Mouse (Mus musculus) limb, embryonic 15.5 days (tissue): ENCODE results near the gene Aldh1l2. TPM values are rescaled to one million over a fixed set of nuclear protein-coding genes. Genes with fewer than 3 reads are reported as not detected.

Experiments used
- ATAC-seq: fragments of 200-750 bp; cut with Nextera tagmentation; 2 replicates; pipeline ENCODE4 v1.8.0; 2017; ENCODE audit warnings: low read depth, moderate TSS enrichment; ENCODE audit not compliant: insufficient number of reproducible peaks, low FRiP score, low TSS enrichment
- H3K27ac ChIP-seq: fragments of 300-500 bp; sonication (generic); 2 replicates; pipeline ENCODE4 v1.5.1; 2015; ENCODE audit warnings: moderate library complexity, mild to moderate bottlenecking, inconsistent platforms
- H3K27me3 ChIP-seq: fragments of 300-500 bp; sonication (generic); 2 replicates; pipeline ENCODE4 v1.6.1; 2015; ENCODE audit warnings: inconsistent platforms
- H3K36me3 ChIP-seq: fragments of 300-500 bp; sonication (generic); 2 replicates; pipeline ENCODE4 v1.6.1; 2015; ENCODE audit warnings: inconsistent platforms
- H3K4me1 ChIP-seq: fragments of 300-500 bp; sonication (generic); 2 replicates; pipeline ENCODE4 v1.6.1; 2015; ENCODE audit warnings: inconsistent platforms
- H3K4me2 ChIP-seq: fragments of 300-500 bp; sonication (generic); 2 replicates; pipeline ENCODE4 v1.6.1; 2015; ENCODE audit warnings: mild to moderate bottlenecking, inconsistent platforms
- H3K4me3 ChIP-seq: fragments of 300-500 bp; sonication (generic); 2 replicates; pipeline ENCODE4 v1.5.1; 2015; ENCODE audit warnings: mild to moderate bottlenecking, inconsistent platforms
- H3K9ac ChIP-seq: fragments of 300-500 bp; sonication (generic); 2 replicates; pipeline ENCODE4 v1.6.1; 2015; ENCODE audit warnings: inconsistent platforms
- H3K9me3 ChIP-seq: fragments of 300-500 bp; sonication (generic); 2 replicates; pipeline ENCODE4 v1.6.1; 2016; ENCODE audit warnings: inconsistent platforms
- WGBS: fragments of 180-500 bp; shearing (Covaris S2); methylation state at CpG from one replicate; pipeline ENCODE4 v1.1.7; 2015; 5-methylcytosine and 5-hydroxymethylcytosine counted together
- polyA plus RNA-seq: library from polyadenylated mRNA; unstranded; fragments of >200 nt; fragmentation: Nextera tagmentation; extraction: Ambion mirVana; gene quantifications from 2 replicates; pipeline ENCODE4 v1.2.1, GENCODE M21; 2015

The Aldh1l2 gene
- 5.2 and 7.2 TPM in 2 replicates for polyA plus RNA-seq

DNA sequence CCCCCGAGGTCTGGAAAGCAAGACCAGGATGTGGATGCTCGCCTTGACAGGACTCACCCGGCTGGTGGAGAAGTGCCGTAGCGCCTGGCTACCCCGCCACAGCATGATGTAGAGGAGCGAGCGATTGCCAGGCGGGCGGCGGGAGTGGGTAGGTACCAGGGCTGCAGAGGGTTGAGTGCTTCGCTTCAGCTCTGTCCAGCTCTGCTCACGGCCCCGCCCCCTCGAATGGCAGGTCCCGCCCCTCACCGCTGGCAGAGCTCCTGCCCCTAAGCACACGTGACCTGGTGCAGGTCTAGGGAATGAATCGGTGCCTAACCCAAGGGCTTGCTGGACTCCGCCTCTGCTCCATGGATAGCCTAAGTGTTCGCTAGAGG lies at the start of gene Aldh1l2:
Aldh1l2 (minus strand) TSS at position 231 of the 374 bp plus-strand sequence.
- H3K27me3 ChIP-seq, result peaks cover 9% of the 10 kb centered on the region; the same call in 1 of the 2 replicates
- H3K4me3 ChIP-seq, result peak within 1 kb of the TSS; percentile 49
- peaks cover 16% of the 10 kb centered on the region for H3K4me1 ChIP-seq
- no peaks in the 10 kb centered on the region for H3K36me3 ChIP-seq
- WGBS, result under 1% methylated on average over 21 of the region's 21 CpGs
- peak within 1 kb of the TSS; percentile 42 for H3K9ac ChIP-seq
- no peaks in the 10 kb centered on the region for H3K9me3 ChIP-seq
- peak within 1 kb of the TSS; percentile 95 for H3K4me2 ChIP-seq
- peak within 1 kb of the TSS; percentile 24; the same call in 1 of the 2 replicates for H3K27ac ChIP-seq
- ATAC-seq, result peak; percentile 81

GRCm38 (mm10) chr10:83565449-83566441 lies 31.8 kb upstream of the Aldh1l2 start:
- peaks cover 83% of the 10 kb centered on the region for H3K36me3 ChIP-seq
- H3K4me1 ChIP-seq, result no peaks in the 10 kb centered on the region
- no peak for ATAC-seq
- H3K27ac ChIP-seq, result no peak overlapping the region
- no peak overlapping the region for H3K4me3 ChIP-seq
- H3K27me3 ChIP-seq, result no peaks in the 10 kb centered on the region
- H3K9me3 ChIP-seq, result no peaks in the 10 kb centered on the region
- H3K9ac ChIP-seq, result no peak overlapping the region
- H3K4me2 ChIP-seq, result no peak overlapping the region
- WGBS, result 94% methylated on average over 7 of the region's 7 CpGs

- Histone ChIP-seq H3K36me3 (peaks cover 83% of the 10 kb centered on the region), H3K27ac (no peak overlapping the region)
- ATAC-seq, result no peak
Observed at GRCm38 (mm10) chr10:83563005-83563404, 29.1 kb upstream of the Aldh1l2 start.

DNA sequence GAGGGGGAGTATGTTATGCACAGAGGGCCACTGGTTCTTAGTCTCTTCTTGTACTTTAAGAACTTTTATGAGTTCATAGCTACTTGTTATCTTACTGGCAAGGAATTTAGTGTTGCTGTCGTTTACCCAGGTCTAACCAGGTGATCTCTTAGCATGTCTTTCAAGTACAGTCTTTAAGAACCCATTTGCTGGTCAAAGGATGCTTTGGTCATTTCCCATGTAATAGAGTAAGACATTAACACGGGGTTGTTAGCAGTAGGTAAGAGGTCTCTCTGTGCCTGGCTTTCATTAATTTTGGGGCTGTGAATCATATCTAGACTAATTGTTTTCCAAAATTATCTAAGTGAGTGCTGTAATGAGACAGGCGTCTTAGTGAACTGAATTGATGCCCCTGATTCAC lies 11.4 kb upstream of the Aldh1l2 start:
- WGBS, result 56% methylated on average over 3 of the region's 3 CpGs
- no peak for ATAC-seq
- peak overlapping the region; percentile 57; the same call in 1 of the 2 replicates for H3K4me2 ChIP-seq
- peaks cover 8% of the 10 kb centered on the region; the same call in 1 of the 2 replicates for H3K4me1 ChIP-seq
- no peak overlapping the region for H3K9ac ChIP-seq
- H3K27me3 ChIP-seq, result no peaks in the 10 kb centered on the region
- no peak overlapping the region for H3K27ac ChIP-seq
- peaks cover 18% of the 10 kb centered on the region for H3K36me3 ChIP-seq
- no peak overlapping the region for H3K4me3 ChIP-seq
- H3K9me3 ChIP-seq, result no peaks in the 10 kb centered on the region

More at GRCm38 (mm10) chr10:83563005-83563404, 29.1 kb upstream of the Aldh1l2 start:
- no peak overlapping the region for H3K4me2 ChIP-seq
- H3K4me3 ChIP-seq, result no peak overlapping the region
- H3K9ac ChIP-seq, result no peak overlapping the region
- H3K4me1 ChIP-seq, result no peaks in the 10 kb centered on the region
- H3K9me3 ChIP-seq, result no peaks in the 10 kb centered on the region
- no peaks in the 10 kb centered on the region for H3K27me3 ChIP-seq

DNA sequence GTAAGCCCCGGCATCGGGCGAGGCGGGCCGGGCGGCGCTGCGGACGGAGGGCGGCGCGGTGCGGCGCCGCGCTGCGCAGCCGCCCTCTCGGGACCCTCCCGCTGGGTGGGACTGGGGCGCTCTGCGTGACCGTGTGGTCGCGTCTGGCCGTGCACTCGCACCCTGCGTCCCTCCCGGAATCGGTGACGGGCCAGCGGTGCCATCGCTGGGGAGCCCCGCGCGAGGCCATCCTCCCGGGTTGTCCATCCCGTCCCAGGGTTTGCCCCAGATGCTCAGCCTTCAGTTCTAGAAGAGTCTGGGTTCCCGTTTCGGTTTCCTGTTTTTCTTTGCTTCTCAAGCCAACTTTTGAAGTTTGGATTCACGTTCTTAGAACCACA lies 10.2 kb upstream of the Aldh1l2 start:
- Histone ChIP-seq H3K27me3 (no peaks in the 10 kb centered on the region), H3K9ac (peak overlapping the region; percentile 85), H3K9me3 (no peaks in the 10 kb centered on the region), H3K4me2 (peak overlapping the region; percentile 57), H3K27ac (peak overlapping the region; percentile 92), H3K4me3 (peak overlapping the region; percentile 89), H3K36me3 (peaks cover 10% of the 10 kb centered on the region; the same call in 1 of the 2 replicates), H3K4me1 (peaks cover 8% of the 10 kb centered on the region; the same call in 1 of the 2 replicates)
- ATAC-seq, result peak; percentile 90
- WGBS, result under 1% methylated on average over 40 of the region's 41 CpGs

- WGBS, result 2% methylated on average over 49 of the region's 49 CpGs
- peak; percentile 97 for ATAC-seq
Observed at GRCm38 (mm10) chr10:83543439-83544102, 9.6 kb upstream of the Aldh1l2 start, which contains the start of gene Washc4. Gene Washc4, plus strand, starts transcription at chr10:83543752.

GRCm38 (mm10) chr10:83542241-83542640 lies 8.3 kb upstream of the Aldh1l2 start:
- no peaks in the 10 kb centered on the region for H3K27me3 ChIP-seq
- ATAC-seq, result no peak
- no peak overlapping the region for H3K4me2 ChIP-seq
- peaks cover 8% of the 10 kb centered on the region; the same call in 1 of the 2 replicates for H3K4me1 ChIP-seq
- H3K9me3 ChIP-seq, result no peaks in the 10 kb centered on the region
- H3K36me3 ChIP-seq, result no peaks in the 10 kb centered on the region
- WGBS, result 80% methylated on average over 7 of the region's 7 CpGs
- no peak overlapping the region for H3K27ac ChIP-seq
- H3K9ac ChIP-seq, result no peak overlapping the region
- no peak overlapping the region for H3K4me3 ChIP-seq

More at GRCm38 (mm10) chr10:83543439-83544102, 9.6 kb upstream of the Aldh1l2 start, which contains the start of gene Washc4:
- Histone ChIP-seq H3K4me3 (peak within 1 kb of the TSS; percentile 89), H3K4me1 (peaks cover 8% of the 10 kb centered on the region; the same call in 1 of the 2 replicates), H3K36me3 (peaks cover 10% of the 10 kb centered on the region; the same call in 1 of the 2 replicates), H3K27ac (peak within 1 kb of the TSS; percentile 92), H3K4me2 (peak within 1 kb of the TSS; percentile 57), H3K9me3 (no peaks in the 10 kb centered on the region), H3K27me3 (no peaks in the 10 kb centered on the region), H3K9ac (peak within 1 kb of the TSS; percentile 85)

DNA sequence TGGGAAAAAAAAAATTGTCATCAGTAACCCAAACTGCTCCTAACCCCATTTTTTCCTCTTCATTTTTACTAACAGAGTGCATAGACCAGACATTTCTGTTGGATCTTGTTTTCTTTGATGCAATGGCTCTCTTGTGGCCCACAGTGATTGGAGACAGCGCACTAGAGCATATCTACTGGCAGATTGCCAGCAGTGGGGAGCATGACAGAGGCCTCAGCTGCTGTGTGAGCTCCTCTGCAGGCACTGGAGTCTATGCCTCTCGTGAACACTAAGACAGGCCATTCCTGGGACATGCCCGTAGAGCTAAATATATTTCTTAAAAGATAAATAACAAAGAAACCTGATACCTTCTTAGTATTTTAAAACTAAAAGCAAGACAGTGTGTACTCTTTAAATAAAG lies 6.2 kb upstream of the Aldh1l2 start:
- Histone ChIP-seq H3K4me2 (no peak overlapping the region), H3K27ac (no peak overlapping the region), H3K4me3 (no peak overlapping the region), H3K9ac (no peak overlapping the region), H3K9me3 (no peaks in the 10 kb centered on the region), H3K36me3 (no peaks in the 10 kb centered on the region), H3K27me3 (no peaks in the 10 kb centered on the region), H3K4me1 (peaks cover 1% of the 10 kb centered on the region; the same call in 1 of the 2 replicates)
- ATAC-seq, result no peak
- 45% methylated on average over 3 of the region's 3 CpGs for WGBS

GRCm38 (mm10) chr10:83539311-83539980 lies 5.5 kb upstream of the Aldh1l2 start:
- ATAC-seq, result no peak
- no peaks in the 10 kb centered on the region for H3K4me1 ChIP-seq
- H3K36me3 ChIP-seq, result no peaks in the 10 kb centered on the region
- H3K27ac ChIP-seq, result no peak overlapping the region
- no peak overlapping the region for H3K4me2 ChIP-seq
- no peak overlapping the region for H3K4me3 ChIP-seq
- H3K9me3 ChIP-seq, result no peaks in the 10 kb centered on the region
- WGBS, result 81% methylated on average over 6 of the region's 6 CpGs
- H3K9ac ChIP-seq, result no peak overlapping the region
- H3K27me3 ChIP-seq, result no peaks in the 10 kb centered on the region

GRCm38 (mm10) chr10:83536436-83536835 lies 2.5 kb upstream of the Aldh1l2 start:
- Histone ChIP-seq H3K36me3 (no peaks in the 10 kb centered on the region), H3K9ac (no peak overlapping the region), H3K4me1 (peaks cover 16% of the 10 kb centered on the region), H3K27ac (no peak overlapping the region), H3K9me3 (no peaks in the 10 kb centered on the region), H3K4me2 (no peak overlapping the region), H3K4me3 (no peak overlapping the region), H3K27me3 (0 out of 2 replicates have a peak, but pooled peaks cover 9% of the 10 kb centered on the region)
- ATAC-seq, result no peak
- 7% methylated on average over 1 of the region's 1 CpGs for WGBS

GRCm38 (mm10) chr10:83533258-83533909 lies 556 bp downstream of the Aldh1l2 start:
- WGBS, result 2% methylated on average over 27 of the region's 27 CpGs
- H3K4me2 ChIP-seq, result peak overlapping the region; percentile 95
- peak overlapping the region; percentile 49 for H3K4me3 ChIP-seq
- no peaks in the 10 kb centered on the region for H3K9me3 ChIP-seq
- H3K27ac ChIP-seq, result peak overlapping the region; percentile 24; the same call in 1 of the 2 replicates
- ATAC-seq, result peak; percentile 50; the same call in 1 of the 2 replicates
- H3K4me1 ChIP-seq, result peaks cover 16% of the 10 kb centered on the region
- H3K27me3 ChIP-seq, result peaks cover 9% of the 10 kb centered on the region; the same call in 1 of the 2 replicates
- peak overlapping the region; percentile 42 for H3K9ac ChIP-seq
- no peaks in the 10 kb centered on the region for H3K36me3 ChIP-seq
